Mouse (Mus musculus) MEL-GATA-1-ER (cell line): ENCODE measurements around the gene Alkbh7.

Source experiments
- DNase-seq: peaks from one replicate; pipeline ENCODE4 v3.0.0-alpha.2; 2012; ENCODE audit warnings: low read depth; ENCODE audit errors: extremely low read depth

Gene Alkbh7

GRCm38 (mm10) chr17:57029691-57030090 is 32.6 kb downstream of the Alkbh7 start:
- DNase-seq = no peak

GRCm38 (mm10) chr17:57030931-57031660 is 34.0 kb downstream of the Alkbh7 start, which contains the start of gene Khsrp:
TSS of gene Khsrp (minus strand) at chr17:57031522.
- no peak for DNase-seq

GRCm38 (mm10) chr17:57031661-57032420 is 34.7 kb downstream of the Alkbh7 start:
- peak; percentile 100 for DNase-seq

- no peak for DNase-seq
Measured at GRCm38 (mm10) chr17:57032854-57033253, 35.7 kb downstream of the Alkbh7 start.

GRCm38 (mm10) chr17:57038978-57039377 is 41.8 kb downstream of the Alkbh7 start:
- DNase-seq = no peak

- DNase-seq = no peak
Measured at GRCm38 (mm10) chr17:57041554-57041953, 44.4 kb downstream of the Alkbh7 start, which contains the start of gene Slc25a41. TSS of gene Slc25a41 (minus strand) at chr17:57041654.

- DNase-seq = no peak
Measured at GRCm38 (mm10) chr17:57047406-57047805, 50.3 kb downstream of the Alkbh7 start.

GRCm38 (mm10) chr17:57048816-57049215 is 51.7 kb downstream of the Alkbh7 start:
- no peak for DNase-seq
